Mouse (Mus musculus): ENCODE measurements around the gene Cdh23.

DNA sequence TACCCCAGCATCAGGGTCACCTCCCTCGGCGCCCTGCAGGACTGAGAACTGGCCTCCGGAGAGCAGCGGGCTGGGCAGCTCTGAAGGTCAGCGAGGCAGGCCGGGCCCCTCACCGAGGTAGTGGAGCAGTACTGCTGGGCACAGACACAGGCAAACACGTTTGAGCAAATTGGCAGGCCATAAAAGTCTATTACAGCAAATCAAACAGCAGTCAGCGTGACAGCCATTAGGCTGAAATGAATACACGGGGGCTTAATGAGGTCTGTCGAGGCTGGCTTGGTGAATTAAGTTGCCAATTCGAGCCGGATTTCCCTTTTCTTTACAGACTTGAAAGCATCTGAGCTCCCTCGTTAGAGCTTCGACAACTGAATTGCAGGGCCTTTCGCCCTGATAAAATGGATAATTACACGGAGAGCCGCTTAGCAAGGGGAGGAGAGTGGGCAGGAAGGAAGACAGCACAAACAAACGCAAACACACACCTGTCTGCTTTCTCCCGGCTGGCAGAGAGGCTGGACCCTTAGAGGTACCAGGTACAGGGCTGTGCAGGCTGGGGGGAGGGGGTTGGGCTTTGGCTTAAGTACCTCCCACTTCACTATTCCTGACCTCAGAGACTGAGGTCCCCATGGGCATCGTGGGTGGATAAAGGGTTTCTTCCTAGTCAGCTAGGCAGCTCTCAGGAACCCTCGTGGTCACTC, 103.3 kb downstream of the Cdh23 start:
- TF ChIP-seq GATA1 (IDR thresholded peaks at IDR 0.05; ENCODE audit: borderline replicate concordance, low read length) (no peak), FLI1 (IDR thresholded peaks at IDR 0.05; ENCODE audit: low read length) (no peak)
